Mouse (Mus musculus) kidney, adult 2 months (tissue): Measurements from ENCODE around the gene 1700056E22Rik. TPM values are rescaled to one million over a fixed set of nuclear protein-coding genes. Genes with fewer than 3 reads are reported as not detected.

Experiments used
- DNase-seq: peaks from one replicate; pipeline ENCODE4 v3.0.0; 2021
- H3K27ac ChIP-seq: fragments of 200-500 bp; 2 replicates; pipeline ENCODE4 v1.5.1; 2012; ENCODE audit warnings: low read depth, low read length, control low read depth, inconsistent platforms; ENCODE audit not compliant: insufficient read depth
- H3K27me3 ChIP-seq: fragments of 200-500 bp; replicated peaks from 2 replicates; pipeline ENCODE4 v1.6.1; 2012; ENCODE audit warnings: mild to moderate bottlenecking, moderate library complexity, low read length, inconsistent platforms; ENCODE audit not compliant: control insufficient read depth, insufficient read depth
- H3K36me3 ChIP-seq: fragments of 200-500 bp; 2 replicates; pipeline ENCODE4 v1.6.1; 2012; ENCODE audit warnings: mild to moderate bottlenecking, moderate library complexity, low read length, inconsistent platforms; ENCODE audit not compliant: control insufficient read depth, insufficient read depth
- H3K4me1 ChIP-seq: fragments of 200-500 bp; 2 replicates; pipeline ENCODE4 v1.6.1; 2011; ENCODE audit warnings: low read length; ENCODE audit not compliant: control insufficient read depth, insufficient read depth
- H3K4me3 ChIP-seq: fragments of 200-500 bp; 2 replicates; pipeline ENCODE4 v1.5.1; 2011; ENCODE audit warnings: mild to moderate bottlenecking, low read depth, low read length, control low read depth; ENCODE audit not compliant: insufficient read depth
- CTCF ChIP-seq: fragments of 200-500 bp; conservative IDR thresholded peaks from 2 replicates; pipeline ENCODE4 v1.5.1; 2011; ENCODE audit warnings: low read depth, mild to moderate bottlenecking, control low read depth, low read length, moderate library complexity, mixed read lengths; ENCODE audit not compliant: insufficient read depth, insufficient read length
- POLR2A ChIP-seq: fragments of 200-500 bp; IDR thresholded peaks from one replicate; pipeline ENCODE4 v1.6.1; 2011; ENCODE audit warnings: low read depth, low read length, control low read depth
- WGBS: fragments of 180-500 bp; shearing (Covaris S2); methylation state at CpG from one replicate; pipeline ENCODE4 v1.1.7; 2018; 5-methylcytosine and 5-hydroxymethylcytosine counted together
- polyA plus RNA-seq: library from polyadenylated mRNA; depleted of rRNA; stranded (reverse); fragments of >200 nt; gene quantifications from 2 replicates; pipeline ENCODE4 v1.2.3, GENCODE M21; 2012

1700056E22Rik gene
- polyA plus RNA-seq, 1 experiment, result 0.63 TPM

DNA sequence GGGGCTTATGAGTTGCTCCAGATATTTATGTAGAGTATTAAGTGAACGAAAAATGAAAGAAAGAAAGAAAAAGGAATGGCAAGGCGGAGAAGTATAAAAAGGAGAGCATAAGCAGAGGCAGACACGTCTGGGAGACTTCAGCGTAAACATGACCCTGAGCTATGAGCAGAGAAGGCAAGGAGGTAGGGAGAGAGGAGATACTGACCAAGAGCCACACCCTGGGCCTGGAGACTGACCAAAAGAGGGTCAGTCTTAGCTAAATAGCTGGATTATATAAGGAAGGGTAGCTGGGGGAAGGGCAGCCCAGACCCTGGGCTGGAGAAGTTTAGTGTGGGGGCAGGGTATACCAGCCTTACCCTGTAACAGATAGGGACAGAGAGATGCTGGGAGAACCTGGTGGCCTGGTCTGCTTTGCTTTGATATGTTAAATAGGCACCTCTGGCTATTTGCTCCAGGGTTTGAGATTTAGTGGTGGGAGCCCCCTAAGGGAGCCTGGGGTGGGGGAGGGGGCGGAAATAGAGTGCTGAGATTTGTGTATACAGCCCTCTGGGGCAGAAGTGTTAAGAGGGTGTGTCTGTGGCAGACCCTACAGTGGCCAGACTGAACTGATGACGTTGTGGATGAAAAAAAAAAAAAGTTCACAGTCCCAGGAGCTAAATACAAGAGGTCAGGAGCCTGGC, 14.9 kb downstream of the 1700056E22Rik start:
- WGBS, result 68% methylated on average over 6 of the region's 6 CpGs
- no peaks in the 10 kb centered on the region for H3K4me1 ChIP-seq
- H3K27ac ChIP-seq, result no peak overlapping the region
- TF ChIP-seq CTCF (no peak), POLR2A (no peak)
- no peak overlapping the region for H3K4me3 ChIP-seq
- no peak for DNase-seq
- no peaks in the 10 kb centered on the region for H3K27me3 ChIP-seq
- H3K36me3 ChIP-seq, result no peaks in the 10 kb centered on the region

DNA sequence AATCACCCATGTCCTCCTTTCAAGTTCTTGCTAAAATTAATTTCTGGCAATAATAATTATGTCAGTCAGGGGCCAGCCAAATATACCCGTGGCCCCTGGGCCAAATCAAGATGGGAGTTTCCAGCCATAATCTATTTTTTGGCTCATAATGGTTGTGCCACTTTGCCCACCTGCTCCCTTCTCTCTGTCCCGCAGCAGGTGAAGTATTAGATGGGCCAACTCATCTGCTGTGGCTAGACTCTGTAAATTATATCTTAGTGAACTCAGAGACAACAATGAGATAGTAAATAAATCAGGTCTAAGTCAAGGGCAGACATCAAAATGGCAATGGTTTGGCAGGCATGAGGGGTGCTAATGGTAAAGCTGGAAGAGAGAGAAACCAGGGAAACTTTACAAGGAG, 16.5 kb downstream of the 1700056E22Rik start:
- Histone ChIP-seq H3K27ac (no peak overlapping the region), H3K27me3 (no peaks in the 10 kb centered on the region), H3K36me3 (no peaks in the 10 kb centered on the region), H3K4me1 (no peaks in the 10 kb centered on the region), H3K4me3 (no peak overlapping the region)
- 68% methylated on average over 2 of the region's 2 CpGs for WGBS
- TF ChIP-seq POLR2A (no peak), CTCF (no peak)
- no peak for DNase-seq

DNA sequence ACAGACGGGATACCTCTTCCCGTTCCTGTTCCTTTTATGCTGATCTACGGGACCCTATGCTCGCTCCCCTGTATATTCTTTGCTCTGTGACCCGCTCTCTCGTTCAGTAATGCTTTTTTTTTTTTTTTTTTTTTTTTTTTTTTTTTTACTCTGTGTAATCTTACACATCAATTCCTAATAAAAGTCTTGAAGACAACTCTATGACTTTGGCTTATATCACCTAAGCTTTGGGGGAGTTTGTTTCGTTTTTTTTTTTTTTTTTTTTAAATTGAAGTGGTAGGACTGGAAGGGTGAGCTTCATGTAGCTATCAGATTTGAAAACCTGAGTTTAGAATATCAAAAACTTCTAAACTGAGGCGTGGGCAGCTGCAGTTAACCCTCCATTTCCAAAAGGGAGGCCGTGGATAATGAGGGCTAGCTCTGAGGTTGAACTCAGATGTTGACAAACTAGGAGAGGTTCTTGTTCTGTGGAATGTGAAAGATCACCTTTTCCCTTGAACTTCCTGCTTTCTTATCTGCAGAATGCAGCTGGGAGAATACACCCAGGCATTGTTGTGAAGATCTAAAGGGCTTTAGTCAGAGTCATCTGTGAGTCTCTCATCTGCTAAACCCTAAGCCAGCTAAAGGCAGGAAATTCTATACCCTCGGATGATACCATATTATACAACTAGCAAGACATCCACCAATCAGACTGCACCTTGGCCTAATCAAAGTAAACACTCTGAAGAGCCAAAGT, 17.9 kb downstream of the 1700056E22Rik start:
- no peaks in the 10 kb centered on the region for H3K36me3 ChIP-seq
- H3K27me3 ChIP-seq, result no peaks in the 10 kb centered on the region
- H3K27ac ChIP-seq, result no peak overlapping the region
- no peak overlapping the region for H3K4me3 ChIP-seq
- no peak for TF ChIP-seq POLR2A
- TF ChIP-seq CTCF, result no peak
- H3K4me1 ChIP-seq, result no peaks in the 10 kb centered on the region
- no peak for DNase-seq
- 67% methylated on average over 10 of the region's 10 CpGs for WGBS

DNA sequence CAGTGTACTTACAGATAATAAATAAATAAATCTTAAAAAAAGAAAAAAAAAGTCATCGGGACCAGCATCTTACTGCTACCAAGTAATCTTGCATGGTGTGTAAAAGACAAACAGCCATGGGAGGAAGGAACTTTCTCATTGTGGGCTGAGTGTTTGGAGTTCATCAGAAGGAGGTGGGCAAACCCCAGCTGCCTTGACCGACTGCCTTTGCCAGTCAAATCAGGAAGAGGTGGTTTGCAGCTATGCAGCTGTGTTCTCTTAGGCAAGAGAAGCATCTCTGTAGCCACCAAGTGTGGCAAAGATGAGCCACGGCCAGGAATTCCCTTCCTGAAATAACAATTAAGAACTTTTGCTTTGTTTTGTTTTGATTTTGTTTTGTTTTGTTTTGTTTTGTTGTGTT, 20.0 kb downstream of the 1700056E22Rik start:
- TF ChIP-seq POLR2A, result no peak
- TF ChIP-seq CTCF, result no peak
- H3K4me1 ChIP-seq, result no peaks in the 10 kb centered on the region
- no peak overlapping the region for H3K27ac ChIP-seq
- no peak for DNase-seq
- 75% methylated on average over 3 of the region's 3 CpGs for WGBS
- no peak overlapping the region for H3K4me3 ChIP-seq
- no peaks in the 10 kb centered on the region for H3K27me3 ChIP-seq
- H3K36me3 ChIP-seq, result no peaks in the 10 kb centered on the region

DNA sequence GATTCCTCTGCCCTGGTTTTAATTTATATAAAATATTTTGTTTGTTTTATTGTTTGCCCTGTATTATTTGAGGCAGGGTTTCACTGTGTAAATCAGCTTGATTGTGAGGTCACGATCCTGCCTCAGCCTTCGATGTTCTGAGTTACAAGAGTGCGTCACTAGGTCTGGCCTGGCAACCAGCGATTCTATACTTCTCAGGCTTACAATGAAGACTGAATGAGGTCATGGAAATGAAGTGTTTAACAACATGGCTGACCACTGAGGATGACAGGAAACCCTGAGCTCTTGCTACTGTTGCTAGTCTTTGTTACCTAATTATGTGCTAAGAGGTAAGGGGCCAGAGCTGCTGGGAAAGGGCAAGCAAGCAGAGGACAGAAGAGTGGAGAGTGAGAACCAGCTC, 21.0 kb downstream of the 1700056E22Rik start, which contains the start of gene Dusp10:
Dusp10 (plus strand) TSS at position 197 of the 400 bp plus-strand sequence.
- WGBS, result 86% methylated on average over 4 of the region's 4 CpGs
- no peaks in the 10 kb centered on the region for H3K36me3 ChIP-seq
- H3K27me3 ChIP-seq, result no peaks in the 10 kb centered on the region
- DNase-seq, result no peak
- no peak within 1 kb of the TSS for H3K27ac ChIP-seq
- no peak within 1 kb of the TSS for H3K4me3 ChIP-seq
- TF ChIP-seq POLR2A, result no peak
- no peak for TF ChIP-seq CTCF
- no peaks in the 10 kb centered on the region for H3K4me1 ChIP-seq

DNA sequence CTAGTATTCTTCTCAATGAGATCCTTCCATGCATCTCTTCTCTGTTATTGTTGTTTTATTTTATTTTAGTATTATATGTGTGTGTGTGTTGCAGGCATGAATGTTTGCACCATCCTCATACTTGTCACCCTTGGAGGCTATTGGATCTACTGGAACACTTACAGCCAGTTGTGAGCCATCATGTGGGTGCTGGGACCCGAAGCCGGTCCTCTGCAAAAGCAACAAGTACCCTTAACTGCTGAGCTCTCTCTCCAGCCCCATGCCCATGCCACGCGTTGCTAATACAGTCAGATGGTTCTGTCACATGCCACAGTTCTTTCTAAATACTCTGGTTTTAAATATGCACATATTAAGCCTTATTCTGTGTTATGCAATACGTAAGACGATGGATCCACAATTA, 22.8 kb downstream of the 1700056E22Rik start:
- Histone ChIP-seq H3K4me3 (no peak overlapping the region), H3K27me3 (no peaks in the 10 kb centered on the region), H3K27ac (no peak overlapping the region), H3K36me3 (no peaks in the 10 kb centered on the region), H3K4me1 (no peaks in the 10 kb centered on the region)
- WGBS, result 96% methylated on average over 6 of the region's 6 CpGs
- TF ChIP-seq POLR2A (no peak), CTCF (no peak)
- no peak for DNase-seq

DNA sequence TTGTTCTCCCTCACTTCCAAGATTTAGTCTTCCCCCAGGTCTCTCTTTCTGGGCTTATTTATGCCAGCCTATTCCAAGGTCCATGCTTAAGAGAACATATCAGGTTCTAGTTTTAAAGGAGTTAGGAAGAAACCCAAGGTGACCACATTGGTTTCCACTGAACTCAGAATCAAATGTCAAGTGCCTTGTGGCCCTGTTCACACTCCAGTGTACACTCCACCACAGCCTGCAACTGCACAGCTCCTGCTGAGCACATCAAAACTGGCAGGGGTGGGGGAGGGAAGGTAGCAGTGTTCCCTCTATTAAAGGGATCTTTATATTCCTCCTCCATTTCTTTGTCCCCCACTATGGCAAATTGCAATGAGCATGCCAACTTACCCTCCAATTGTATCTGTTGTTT, 28.0 kb downstream of the 1700056E22Rik start:
- no peak for TF ChIP-seq CTCF
- TF ChIP-seq POLR2A, result no peak
- Histone ChIP-seq H3K36me3 (no peaks in the 10 kb centered on the region), H3K4me1 (no peaks in the 10 kb centered on the region), H3K27me3 (no peaks in the 10 kb centered on the region), H3K27ac (no peak overlapping the region), H3K4me3 (no peak overlapping the region)
- no peak for DNase-seq
